Mouse (Mus musculus) bone marrow macrophage, adult 2 months (primary cell): ENCODE measurements around the gene Slc1a7. TPM values are rescaled to one million over a fixed set of nuclear protein-coding genes. Genes with fewer than 3 reads are reported as not detected.

Experiments
- H3K27ac ChIP-seq: 2 replicates; pipeline ENCODE4 v1.5.1; 2012; ENCODE audit warnings: low read depth, low read length; ENCODE audit not compliant: insufficient read depth
- H3K4me1 ChIP-seq: 2 replicates; pipeline ENCODE4 v1.6.1; 2012; ENCODE audit warnings: low read length; ENCODE audit not compliant: control insufficient read depth, insufficient read depth
- H3K4me3 ChIP-seq: 2 replicates; pipeline ENCODE4 v1.5.1; 2012; ENCODE audit warnings: mild to moderate bottlenecking, low read length, moderate library complexity; ENCODE audit not compliant: insufficient read depth
- CTCF ChIP-seq: IDR thresholded peaks from 2 replicates; pipeline ENCODE4 v1.5.1; 2012; ENCODE audit warnings: low read depth, mild to moderate bottlenecking, low read length, moderate library complexity
- POLR2A ChIP-seq: IDR thresholded peaks from 2 replicates; pipeline ENCODE4 v1.6.1; 2012; ENCODE audit warnings: mild to moderate bottlenecking, low read depth, low read length, borderline replicate concordance
- polyA plus RNA-seq: library from polyadenylated mRNA; stranded (reverse); fragments of >200 nt; gene quantifications from 2 replicates; pipeline ENCODE4 v1.2.4, GENCODE M21; 2012; ENCODE audit not compliant: missing spikeins, insufficient read depth, insufficient read length

The Slc1a7 gene
- polyA plus RNA-seq, 1 experiment, result not detected

GRCm38 (mm10) chr4:108059601-108060379, 91.7 kb downstream of the Slc1a7 start:
- TF ChIP-seq CTCF (no peak), POLR2A (no peak)
- no peak overlapping the region for H3K27ac ChIP-seq
- peaks cover 14% of the 10 kb centered on the region for H3K4me1 ChIP-seq
- no peak overlapping the region for H3K4me3 ChIP-seq

- Histone ChIP-seq H3K4me3 (no peak overlapping the region), H3K27ac (no peak overlapping the region), H3K4me1 (peaks cover 20% of the 10 kb centered on the region)
- no peak for TF ChIP-seq POLR2A
- no peak for TF ChIP-seq CTCF
These were observed 92.6 kb downstream of the Slc1a7 start for GRCm38 (mm10) chr4:108060774-108061173.

- no peak overlapping the region for H3K27ac ChIP-seq
- TF ChIP-seq POLR2A (no peak), CTCF (no peak)
- H3K4me3 ChIP-seq, result no peak overlapping the region
- H3K4me1 ChIP-seq, result peaks cover 24% of the 10 kb centered on the region
These were observed 94.4 kb downstream of the Slc1a7 start for GRCm38 (mm10) chr4:108062524-108062923.

Other genes with a start within 250 kb of the Slc1a7 start
- 2.6 and 4.0 TPM in 2 replicates for gene Lrp8, start 166.1 kb upstream of the Slc1a7 start, polyA plus RNA-seq
- 53.8 and 63.3 TPM in 2 replicates for gene Magoh, start 88.6 kb upstream of the Slc1a7 start, polyA plus RNA-seq
- 33.9 and 39.2 TPM in 2 replicates for gene 0610037L13Rik, start 78.5 kb upstream of the Slc1a7 start, polyA plus RNA-seq
- gene Cpt2, start 44.7 kb upstream of the Slc1a7 start, polyA plus RNA-seq, result 19.8 and 27.6 TPM in 2 replicates
- gene Podn, start 128.1 kb downstream of the Slc1a7 start, polyA plus RNA-seq, result not detected in 2 replicates
- gene Scp2, start 176.7 kb downstream of the Slc1a7 start, polyA plus RNA-seq, result 179 and 181 TPM in 2 replicates
- gene Echdc2, start 197.1 kb downstream of the Slc1a7 start, polyA plus RNA-seq, result not detected in 2 replicates
- gene Zyg11a, start 249.7 kb downstream of the Slc1a7 start, polyA plus RNA-seq, result not detected in 2 replicates